Mouse (Mus musculus): ENCODE results near the gene Fam205a1.
"Not testable (repeated sequence)": the region's sequence is repeated elsewhere in the genome, so short reads cannot be mapped to it uniquely, and the experiment has no call there.

GRCm38 (mm10) chr4:42856671-42857070, 3.0 kb upstream of the Fam205a1 start, which contains the start of gene Gm12394:
- TF ChIP-seq CTCF (IDR thresholded peaks at IDR 0.05; ENCODE audit: low read depth); EP300 (optimal IDR thresholded peaks at IDR 0.05): not testable (repeated sequence)
